Mouse (Mus musculus) CD4-positive, CD25-positive, alpha-beta regulatory T cell, adult 2 months (primary cell): Measurements from ENCODE around the gene Ccdc187.

Experiments used
- DNase-seq: peaks from one replicate; pipeline ENCODE4 v3.0.0-alpha.2; 2012; ENCODE audit warnings: low read depth, low spot score

Ccdc187 gene

DNA sequence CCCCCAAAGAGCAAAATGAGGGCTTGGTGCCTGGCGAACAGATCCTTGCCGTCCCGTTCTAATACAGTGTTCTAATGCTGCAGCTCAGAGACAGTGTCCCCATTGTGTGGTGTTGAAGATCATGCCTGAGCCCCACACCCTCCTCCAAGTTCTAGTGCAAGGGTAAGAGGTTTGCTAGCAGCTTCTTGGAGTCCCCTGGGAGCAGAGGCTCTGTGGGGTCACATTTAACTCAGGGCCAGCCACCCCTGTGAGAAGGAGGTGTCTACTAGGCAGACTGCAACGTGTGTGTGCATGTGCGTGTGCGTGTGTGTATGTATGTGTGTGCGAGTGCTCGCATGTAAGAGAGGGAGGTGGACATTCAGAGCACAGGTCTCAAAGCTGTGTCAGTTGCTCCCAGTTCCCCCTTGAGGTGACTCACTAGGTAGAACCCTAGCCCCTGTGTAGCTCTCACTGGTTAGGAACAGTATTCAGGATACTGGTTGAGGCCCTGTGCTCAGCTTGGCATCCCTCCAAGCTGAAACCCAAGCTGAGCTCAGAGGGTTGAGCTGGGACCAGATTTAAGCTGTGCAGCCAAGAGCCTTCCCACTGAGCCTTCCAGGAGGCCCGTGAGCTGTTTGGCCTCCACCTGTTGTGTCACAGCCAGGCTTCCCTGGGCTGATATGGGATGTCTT, 22.4 kb upstream of the Ccdc187 start:
- DNase-seq, result peak; percentile 23

DNA sequence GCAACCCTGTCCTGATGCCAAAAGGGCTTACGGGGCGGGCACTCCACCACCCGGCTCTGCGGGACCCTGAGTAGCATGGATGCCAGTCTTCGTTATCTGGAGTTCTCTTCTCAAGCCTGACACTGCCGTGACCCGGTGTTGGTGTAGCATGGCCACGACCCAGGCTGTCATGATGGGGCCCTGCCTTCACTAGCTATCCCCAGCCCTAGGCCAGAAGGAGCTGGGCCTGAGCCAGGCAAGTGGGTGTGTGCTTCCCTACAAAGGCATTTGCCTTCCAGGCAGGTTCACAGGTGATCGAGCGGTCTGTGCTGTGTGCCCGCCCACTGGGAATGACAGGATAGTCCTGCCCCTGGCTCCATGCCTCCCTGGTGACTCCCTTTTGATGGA, 21.6 kb upstream of the Ccdc187 start:
- DNase-seq, result no peak

DNA sequence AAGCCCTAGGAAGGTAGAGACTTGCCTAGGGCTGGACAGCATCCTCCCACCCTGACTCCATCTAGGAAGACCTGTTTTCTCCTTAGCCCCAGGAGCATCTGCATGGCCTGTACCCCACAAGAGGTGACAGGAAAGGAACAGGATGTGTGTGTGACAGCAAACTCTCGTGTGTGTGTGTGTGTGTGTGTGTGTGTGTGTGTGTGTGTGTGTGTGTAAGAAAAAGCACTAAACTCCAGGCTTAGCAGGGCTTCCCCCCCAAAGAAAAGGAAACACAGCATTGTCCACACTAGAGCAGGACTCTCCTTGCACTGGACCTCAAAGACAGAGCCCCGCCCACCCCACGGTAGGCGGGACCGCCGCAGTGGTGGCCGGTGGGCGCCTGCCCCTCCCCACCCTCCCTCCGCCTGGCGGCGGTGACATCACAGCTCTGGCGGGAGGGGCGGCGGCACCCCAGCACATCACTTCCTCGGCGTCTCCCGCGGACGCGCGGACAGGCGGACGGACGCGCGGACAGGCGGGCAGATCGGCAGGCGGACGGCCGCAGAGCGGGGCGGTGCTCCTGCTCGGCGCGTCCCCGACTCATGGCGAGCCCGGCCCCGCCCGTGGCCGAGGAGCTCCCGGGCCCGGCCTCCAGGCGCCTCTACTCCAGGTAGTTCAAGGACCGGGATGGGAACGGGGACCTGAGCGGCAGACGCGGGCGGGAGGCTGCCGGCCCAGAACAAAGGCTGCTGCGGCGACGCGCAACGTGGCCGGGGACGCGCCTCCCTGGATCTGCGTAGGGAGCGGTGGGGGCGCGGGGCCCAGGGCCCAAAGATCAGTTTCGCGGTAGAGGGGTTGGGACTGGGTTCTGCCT, 20.9 kb upstream of the Ccdc187 start, which contains the start of gene Gpsm1:
TSS of gene Gpsm1 (plus strand) at position 444 of the 853 bp plus-strand sequence.
- peak; percentile 80 for DNase-seq

DNA sequence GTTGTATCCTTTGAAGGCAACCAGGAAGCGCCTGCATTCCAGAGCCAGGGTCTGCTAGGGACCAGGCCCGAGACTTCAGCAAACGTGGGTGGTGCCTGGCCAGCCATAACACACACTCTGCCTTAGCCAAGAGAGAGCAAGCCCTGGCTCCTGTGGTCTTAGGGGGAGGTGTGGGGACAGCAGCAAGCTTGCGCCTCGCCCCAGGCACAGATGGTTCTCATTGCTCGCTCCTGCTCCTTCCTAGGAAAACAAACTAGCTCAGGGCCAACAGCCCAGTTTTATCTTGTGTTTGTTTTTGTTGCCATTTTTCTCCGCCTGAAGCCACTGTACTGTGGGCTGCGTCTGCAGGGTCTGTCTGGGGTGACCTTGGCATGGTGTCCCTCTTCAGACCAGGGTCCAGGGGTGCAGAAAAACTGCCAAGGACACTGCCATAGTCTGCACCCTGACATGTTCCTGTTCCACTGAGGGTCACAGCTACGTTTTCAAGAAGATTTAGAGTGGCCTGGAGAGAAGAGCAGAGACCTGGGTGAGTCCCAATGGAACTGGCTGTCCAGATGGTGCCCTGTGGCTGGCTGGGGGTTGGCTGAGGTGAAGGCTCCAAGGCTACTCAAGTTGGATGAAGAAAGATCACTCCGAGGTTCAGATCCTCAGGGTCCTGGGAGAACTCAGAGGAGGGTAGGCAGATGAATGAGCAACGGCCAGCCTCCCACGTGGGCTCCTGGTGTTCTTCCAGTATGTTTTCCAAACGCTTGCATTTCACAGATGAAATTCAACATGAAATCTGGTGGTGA, 20.1 kb upstream of the Ccdc187 start:
- DNase-seq, result no peak

DNA sequence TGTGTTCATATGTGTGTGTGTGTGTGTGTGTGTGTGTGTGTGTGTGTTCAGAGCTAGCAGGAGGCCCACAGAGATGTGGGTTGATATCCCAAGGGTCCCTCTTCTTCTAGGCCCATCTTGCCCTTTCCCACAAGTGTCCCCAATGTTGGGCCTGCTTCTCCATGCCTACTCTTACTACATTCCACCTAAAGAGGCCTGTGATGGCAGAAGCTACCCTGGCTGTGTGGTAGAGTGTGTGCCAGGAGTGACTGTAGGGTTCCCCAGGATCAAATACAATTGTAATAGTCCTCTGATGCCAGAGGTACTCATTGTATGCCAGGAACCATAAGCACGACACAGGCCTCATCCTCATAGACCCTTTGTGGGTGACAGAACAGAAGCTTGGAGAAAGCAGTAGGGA, 19.0 kb upstream of the Ccdc187 start:
- DNase-seq, result no peak

DNA sequence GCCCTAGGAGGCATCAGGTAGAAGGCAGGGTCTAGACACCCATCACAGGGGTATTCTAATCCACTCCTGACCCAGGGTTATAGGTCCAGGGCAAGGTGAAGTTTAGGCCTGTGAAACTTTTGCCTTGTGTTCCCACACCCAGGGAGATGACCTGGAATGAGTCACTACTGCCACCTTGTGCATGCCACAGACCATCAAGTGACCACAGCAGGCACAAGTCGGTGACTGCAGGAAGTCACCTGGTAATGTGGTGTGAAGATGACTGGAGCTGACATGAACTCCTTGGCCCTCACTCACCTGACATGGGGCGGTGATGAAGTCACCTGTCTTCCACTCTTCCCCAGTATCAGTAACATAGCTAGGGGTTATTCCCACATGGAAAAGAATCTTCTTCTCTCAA, 18.5 kb upstream of the Ccdc187 start:
- DNase-seq, result peak; percentile 24

DNA sequence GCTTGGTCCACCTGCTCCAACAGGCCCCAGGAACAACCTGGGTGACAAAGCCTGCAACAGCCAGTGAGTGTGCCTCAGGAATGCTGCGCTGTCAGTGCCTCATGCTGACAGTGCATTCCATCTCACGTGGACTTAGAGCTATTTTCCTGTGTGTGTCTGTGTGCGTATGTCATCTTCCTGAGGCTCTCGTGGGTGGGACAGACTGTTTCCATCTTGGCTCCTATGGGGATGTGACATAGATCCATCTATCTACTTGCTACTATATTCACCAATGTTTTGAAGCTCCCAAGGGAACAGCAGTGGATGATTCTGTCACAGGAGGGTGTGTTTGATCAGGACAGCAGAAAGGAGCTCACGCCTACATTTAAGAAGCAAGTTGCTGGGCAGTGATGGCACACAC, 17.6 kb upstream of the Ccdc187 start:
- DNase-seq, result no peak

DNA sequence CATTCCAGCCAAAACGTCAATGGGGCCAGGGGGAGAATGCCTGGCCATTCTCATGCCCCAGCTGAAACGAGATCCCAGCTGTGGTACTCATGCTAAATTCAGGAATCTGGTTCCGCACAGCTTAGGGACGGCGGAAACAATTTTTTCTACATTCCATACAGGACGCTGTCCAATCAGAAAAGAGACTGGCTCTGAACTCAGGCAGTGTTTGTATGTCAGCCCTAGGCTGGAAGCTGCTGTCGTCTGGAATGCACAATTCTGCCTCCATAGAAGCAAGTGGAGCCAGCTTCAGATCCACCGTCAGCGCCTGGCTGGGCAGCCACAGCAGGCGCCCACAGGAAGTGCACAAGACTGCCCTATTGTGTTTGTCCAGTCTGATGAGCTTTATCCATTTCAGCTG, 15.4 kb upstream of the Ccdc187 start:
- DNase-seq, result no peak

DNA sequence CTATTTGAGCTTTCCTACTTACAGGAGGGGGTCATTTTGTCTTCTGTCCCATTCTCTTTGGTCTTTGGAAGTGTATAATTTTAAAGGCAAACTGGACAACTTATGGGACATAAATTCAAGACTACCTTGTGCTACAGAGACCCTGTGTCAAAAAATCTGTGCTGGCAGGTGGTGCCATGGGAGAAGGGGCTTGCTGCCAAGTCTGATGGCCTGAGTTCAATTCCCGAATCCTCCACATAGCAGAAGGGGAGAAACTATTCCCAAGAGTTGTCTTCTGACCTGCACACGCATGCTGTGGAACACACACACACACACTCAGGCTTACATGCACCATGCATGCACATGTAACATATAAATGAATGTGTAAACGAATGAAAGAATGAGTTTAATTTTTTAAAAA, 12.3 kb upstream of the Ccdc187 start:
- DNase-seq, result no peak

DNA sequence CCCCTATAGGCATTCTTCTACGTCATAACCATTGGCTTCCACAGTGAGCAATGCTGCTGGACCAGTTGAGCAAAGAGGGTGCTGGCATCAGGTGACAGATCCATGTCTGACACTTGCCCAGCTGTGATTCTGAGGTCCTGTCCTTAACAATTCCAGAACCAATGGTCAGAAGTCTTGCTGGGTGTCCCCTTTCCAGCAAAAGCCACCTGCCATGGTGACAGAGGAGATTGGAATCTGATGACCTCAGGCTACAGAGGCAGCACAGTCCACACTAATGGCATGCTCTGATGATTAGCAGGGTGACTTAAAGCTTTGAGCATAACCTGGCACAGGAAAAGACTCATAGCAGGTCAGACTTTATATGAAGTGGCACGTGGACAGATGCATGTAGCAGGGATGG, 11.2 kb upstream of the Ccdc187 start:
- no peak for DNase-seq

DNA sequence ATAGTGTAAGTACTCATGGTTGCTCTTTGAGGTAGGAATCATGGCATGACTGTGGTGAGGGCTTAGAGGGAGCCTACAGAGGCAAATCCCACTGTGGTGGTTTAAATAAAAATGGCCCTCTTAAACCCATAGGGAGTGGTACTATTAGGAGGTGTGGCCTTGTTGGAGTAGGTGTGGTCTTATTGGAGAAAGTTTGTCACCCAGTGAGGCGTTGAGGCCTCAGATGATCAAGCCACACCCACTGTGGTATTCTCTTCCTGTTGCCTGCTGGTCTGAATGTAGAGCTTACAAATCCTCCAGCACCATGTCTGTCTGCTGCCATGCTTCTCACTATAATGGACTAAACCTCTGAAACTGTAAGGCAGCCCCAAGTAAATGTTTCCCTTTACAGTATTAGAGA, 10.4 kb upstream of the Ccdc187 start:
- no peak for DNase-seq

DNA sequence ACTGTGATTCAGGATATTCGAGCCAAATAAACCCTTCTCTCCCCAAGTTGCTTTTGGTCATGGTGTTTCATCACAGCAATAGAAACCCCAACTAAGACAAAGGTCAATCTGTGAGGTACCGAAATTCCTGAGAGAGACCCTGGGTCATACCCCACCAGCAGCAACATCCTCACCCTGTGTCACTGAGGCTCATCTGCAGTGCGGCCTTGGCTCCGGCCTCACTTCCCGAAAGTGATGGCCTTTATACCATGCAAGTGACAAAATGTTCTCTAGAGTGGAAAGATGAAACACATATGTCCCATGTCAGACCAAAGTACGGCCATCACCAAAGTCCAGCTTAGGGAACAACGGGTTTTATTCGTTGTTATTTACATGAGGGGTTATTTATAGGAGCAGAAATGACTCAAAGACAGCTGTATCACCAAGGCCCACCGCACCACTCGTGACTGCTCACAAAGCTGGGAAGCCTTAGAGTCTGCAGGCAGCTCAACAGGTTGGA, 7.7 kb upstream of the Ccdc187 start:
- no peak for DNase-seq

DNA sequence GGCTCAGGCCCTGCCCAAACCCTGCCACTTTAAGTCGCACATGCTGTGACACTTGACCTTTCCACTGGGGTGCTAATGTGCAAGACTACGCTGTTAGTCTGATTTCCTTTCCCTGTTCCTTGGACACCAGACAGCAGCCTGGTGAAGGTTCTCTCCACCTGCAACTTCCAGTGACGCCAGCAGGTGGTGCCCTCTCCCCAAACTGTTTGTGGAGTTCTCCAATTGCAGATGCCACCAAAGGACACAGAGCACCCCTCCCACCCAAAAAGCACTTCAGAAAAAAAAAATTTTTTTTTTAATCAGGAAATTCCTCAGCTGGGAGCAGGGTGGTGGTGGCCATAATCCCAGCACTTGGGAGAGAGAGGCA, 6.4 kb upstream of the Ccdc187 start:
- peak; percentile 83 for DNase-seq

DNA sequence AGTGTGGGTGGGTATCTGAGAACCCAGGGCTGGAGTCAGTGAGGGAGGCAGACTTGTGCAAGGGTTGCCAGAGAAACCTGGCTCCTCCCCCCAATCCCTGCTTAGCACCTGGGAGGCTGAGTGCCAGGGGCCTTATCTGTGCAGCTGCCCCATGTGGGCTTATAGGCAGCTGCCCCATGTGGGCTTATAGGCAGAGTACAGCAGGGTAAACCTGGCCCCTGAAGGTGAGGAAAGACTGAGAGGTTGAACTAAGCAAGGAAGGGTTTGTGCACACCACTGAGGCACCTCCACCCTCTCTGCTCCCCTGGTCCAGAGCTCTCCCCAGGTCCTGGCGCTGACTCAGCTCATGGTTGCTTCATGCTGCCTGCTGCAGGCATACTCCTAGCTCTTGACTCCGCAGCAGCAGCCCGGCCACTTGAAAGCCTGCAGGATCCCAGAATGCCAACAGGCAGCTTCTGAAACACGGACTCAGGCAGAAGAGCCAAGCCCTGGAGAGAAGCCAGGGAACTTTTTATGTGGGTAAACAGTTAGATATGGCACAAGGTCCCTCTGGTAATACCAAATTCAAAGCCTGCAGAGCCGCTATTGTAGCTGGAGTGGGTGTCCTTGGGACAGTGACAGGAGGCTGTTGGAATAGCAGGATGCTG, 5.9 kb upstream of the Ccdc187 start:
- DNase-seq, result no peak

DNA sequence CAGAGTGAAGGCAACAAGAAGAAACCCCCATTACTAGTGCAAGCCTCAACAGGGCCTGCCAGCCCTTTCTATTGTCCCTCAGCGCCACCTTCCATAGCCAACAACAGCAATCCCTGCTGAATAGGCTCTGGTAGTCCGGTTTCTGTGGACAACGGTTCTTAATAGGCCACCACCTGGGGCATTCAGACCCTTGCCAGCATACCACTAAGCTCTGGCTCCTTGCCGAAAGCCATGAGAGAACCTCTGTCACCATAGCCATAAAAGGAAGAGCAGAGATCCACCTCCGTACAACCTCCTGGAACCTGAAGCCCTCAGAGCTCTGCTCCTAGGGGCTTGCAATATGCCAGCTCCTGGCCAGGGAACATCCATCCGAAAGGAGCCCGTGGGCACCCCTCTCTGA, 5.0 kb upstream of the Ccdc187 start:
- DNase-seq, result no peak

DNA sequence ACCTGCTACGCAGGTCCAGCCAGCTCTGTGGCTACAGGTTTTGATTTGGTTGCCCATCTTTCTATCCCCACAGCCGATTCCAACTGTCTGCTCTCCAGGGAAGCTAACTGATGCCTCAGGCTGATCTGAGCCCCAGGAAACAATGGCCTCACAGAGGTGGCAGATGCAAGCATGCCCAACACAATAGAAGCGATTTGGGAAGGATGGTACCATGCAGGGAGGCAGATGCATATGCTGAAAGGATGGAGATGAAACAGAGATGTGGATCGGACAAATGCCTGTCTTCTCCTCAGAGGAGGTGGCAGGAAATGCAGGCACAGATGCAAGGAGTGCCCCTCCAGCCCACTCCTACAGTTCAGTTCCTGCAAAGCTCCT, 4.5 kb upstream of the Ccdc187 start:
- no peak for DNase-seq

DNA sequence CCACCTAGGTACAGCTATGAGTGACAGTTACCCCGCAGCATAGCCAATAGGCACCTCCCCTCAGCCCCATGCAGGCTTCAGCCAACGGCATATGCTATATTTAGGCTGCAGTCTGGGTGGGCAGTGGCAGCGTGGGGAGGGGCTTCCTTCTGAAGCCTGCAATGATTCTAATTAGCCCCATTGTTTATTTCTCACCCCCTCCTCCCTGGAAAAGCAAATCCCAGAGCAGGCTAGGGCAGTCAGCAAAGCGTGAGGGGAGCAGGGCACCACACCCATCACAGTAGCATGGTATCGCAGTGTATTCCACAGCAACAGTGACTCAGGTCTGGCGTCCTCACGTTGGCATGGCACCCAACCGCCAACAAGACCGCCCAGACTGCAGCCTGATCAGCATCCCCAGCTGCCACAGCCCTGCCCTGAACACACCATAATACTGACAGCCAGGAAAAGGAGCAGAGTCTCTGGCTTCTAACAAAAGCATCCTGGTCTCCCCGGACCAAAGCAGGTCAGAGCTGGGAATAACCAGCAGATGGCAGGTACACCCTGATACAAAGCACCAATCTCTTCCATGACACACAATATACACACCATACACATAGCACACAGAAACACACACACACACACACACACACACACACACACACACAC, 4.0 kb upstream of the Ccdc187 start:
- DNase-seq, result no peak

DNA sequence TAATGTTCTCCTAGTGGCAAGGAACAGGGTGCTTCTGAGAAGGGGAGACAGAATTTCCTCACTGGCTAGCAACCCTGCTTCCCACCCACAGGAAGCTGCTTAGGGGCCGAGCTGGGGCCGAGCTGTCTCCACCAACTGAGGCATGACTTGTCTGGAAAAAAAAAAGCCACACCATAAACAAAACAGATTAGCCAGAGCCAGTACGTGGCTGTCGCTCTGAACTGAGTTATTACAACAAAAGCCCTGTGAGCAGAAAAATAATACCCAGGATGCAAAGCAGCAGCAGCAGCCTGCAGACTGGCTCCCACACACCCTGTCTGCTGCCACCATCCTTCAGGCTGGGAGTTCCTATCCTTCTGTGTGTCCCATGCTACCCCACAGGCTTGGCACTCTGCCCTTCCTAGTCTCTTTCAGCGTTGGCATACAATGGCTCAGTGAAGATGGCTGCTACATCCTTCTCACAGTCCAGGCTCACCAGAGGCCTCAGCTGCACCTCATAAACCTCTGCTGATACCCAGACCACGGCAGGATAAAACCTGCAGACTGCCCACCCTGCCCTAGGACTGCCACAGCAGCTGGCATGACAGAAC, 2.3 kb upstream of the Ccdc187 start:
- DNase-seq, result no peak

DNA sequence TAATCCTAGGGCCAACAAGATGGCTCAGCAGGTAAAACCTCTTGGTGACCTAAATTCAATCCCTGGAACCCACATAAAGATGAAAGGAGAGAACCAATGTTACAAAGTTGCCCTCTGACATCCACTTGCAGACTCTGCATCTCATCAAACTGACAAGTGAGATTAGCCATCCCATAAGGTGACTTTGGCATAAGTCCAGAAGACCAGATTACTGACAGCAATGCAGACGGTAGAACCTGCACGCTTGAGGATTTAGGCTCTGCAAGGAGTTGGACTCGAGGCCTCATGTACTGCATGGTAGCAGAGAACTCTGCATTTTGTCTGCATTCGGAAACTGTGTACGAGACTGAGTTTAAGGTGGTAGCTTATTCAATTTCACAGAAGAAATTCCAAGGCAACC, 4.2 kb downstream of the Ccdc187 start:
- no peak for DNase-seq

DNA sequence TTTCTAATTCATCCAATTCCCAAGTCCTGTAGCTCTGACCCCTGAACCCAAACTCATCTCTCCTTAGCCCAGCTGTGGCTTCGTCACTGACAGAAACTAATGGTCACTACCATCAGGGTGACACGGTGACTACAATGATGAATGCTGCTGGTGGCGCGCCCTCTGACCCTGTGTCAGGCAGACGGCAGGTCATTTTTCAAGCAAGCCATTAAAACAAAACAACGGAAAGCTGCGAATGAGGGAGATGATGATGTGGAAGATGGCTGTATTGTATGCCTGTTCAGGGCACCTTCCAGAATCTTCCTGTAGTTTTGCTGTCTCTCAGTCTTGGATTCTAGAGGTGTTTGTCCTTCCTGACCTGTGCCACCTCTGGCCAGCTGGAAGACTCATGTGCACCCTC, 8.0 kb downstream of the Ccdc187 start:
- DNase-seq, result no peak

DNA sequence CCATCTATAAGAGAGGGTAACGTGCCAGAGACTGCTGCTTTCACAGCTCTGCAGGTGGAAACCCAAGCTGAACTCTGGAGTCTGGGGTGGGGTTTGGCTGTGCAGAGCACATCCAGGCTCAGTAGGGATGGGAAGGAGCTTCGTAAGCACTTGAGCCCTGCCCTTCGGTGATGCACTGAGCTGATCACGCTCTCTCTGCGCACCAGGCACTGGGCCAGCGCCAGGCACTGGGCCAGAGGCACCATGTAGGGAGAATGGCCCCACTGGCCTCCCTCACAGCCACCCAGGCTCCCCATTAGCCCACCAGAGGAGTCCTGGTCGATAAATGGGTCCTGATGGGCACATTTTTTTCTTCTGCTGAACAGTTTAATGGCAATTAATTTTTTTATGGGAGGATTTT, 8.6 kb downstream of the Ccdc187 start:
- DNase-seq, result no peak
